Mouse (Mus musculus): ENCODE data around the gene Fam193a. TPM values are rescaled to one million over a fixed set of nuclear protein-coding genes. Genes with fewer than 3 reads are reported as not detected.

Gene Fam193a
- polyA plus RNA-seq, 1 experiment, result 23.9 TPM

- H3K4me1 ChIP-seq (ENCODE audit: control insufficient read depth, insufficient read depth, low read length), result no peaks in the 10 kb centered on the region
- no peak overlapping the region for H3K27ac ChIP-seq (ENCODE audit: control insufficient read depth, insufficient read depth, low read depth, low read length, poor library complexity)
- no peak for TF ChIP-seq POLR2A (IDR thresholded peaks at IDR 0.05; ENCODE audit: borderline replicate concordance, control insufficient read depth, low read depth, low read length)
- no peak for TF ChIP-seq CTCF (IDR thresholded peaks at IDR 0.05; ENCODE audit: control insufficient read depth, insufficient read depth, low read length)
- no peak overlapping the region for H3K4me3 ChIP-seq (replicated peaks; ENCODE audit: control insufficient read depth, low read depth, low read length)
- 82% methylated on average over 3 of the region's 3 CpGs for WGBS
Measured at GRCm38 (mm10) chr5:34480926-34481325, 111.2 kb downstream of the Fam193a start.

GRCm38 (mm10) chr5:34485731-34486130 is 116.0 kb downstream of the Fam193a start:
- Histone ChIP-seq H3K4me1 (ENCODE audit: control insufficient read depth, insufficient read depth, low read length) (no peaks in the 10 kb centered on the region), H3K4me3 (replicated peaks; ENCODE audit: control insufficient read depth, low read depth, low read length) (no peak overlapping the region), H3K27ac (ENCODE audit: control insufficient read depth, insufficient read depth, low read depth, low read length, poor library complexity) (no peak overlapping the region)
- 88% methylated on average over 15 of the region's 15 CpGs for WGBS
- TF ChIP-seq POLR2A (IDR thresholded peaks at IDR 0.05; ENCODE audit: borderline replicate concordance, control insufficient read depth, low read depth, low read length) (no peak), CTCF (IDR thresholded peaks at IDR 0.05; ENCODE audit: control insufficient read depth, insufficient read depth, low read length) (no peak)

- TF ChIP-seq CTCF (IDR thresholded peaks at IDR 0.05; ENCODE audit: control insufficient read depth, insufficient read depth, low read length) (no peak), POLR2A (IDR thresholded peaks at IDR 0.05; ENCODE audit: borderline replicate concordance, control insufficient read depth, low read depth, low read length) (no peak)
- Histone ChIP-seq H3K4me1 (ENCODE audit: control insufficient read depth, insufficient read depth, low read length) (no peaks in the 10 kb centered on the region), H3K4me3 (replicated peaks; ENCODE audit: control insufficient read depth, low read depth, low read length) (no peak overlapping the region), H3K27ac (ENCODE audit: control insufficient read depth, insufficient read depth, low read depth, low read length, poor library complexity) (no peak overlapping the region)
- 65% methylated on average over 6 of the region's 6 CpGs for WGBS
Measured at GRCm38 (mm10) chr5:34487320-34488090, 117.8 kb downstream of the Fam193a start.

GRCm38 (mm10) chr5:34488741-34489417 is 119.1 kb downstream of the Fam193a start:
- TF ChIP-seq CTCF (IDR thresholded peaks at IDR 0.05; ENCODE audit: control insufficient read depth, insufficient read depth, low read length), result no peak
- TF ChIP-seq POLR2A (IDR thresholded peaks at IDR 0.05; ENCODE audit: borderline replicate concordance, control insufficient read depth, low read depth, low read length), result no peak
- no peaks in the 10 kb centered on the region for H3K4me1 ChIP-seq (ENCODE audit: control insufficient read depth, insufficient read depth, low read length)
- H3K27ac ChIP-seq (ENCODE audit: control insufficient read depth, insufficient read depth, low read depth, low read length, poor library complexity), result no peak overlapping the region
- whole genome bisulfite sequencing, result 83% methylated on average over 6 of the region's 6 CpGs
- no peak overlapping the region for H3K4me3 ChIP-seq (replicated peaks; ENCODE audit: control insufficient read depth, low read depth, low read length)

- TF ChIP-seq POLR2A (IDR thresholded peaks at IDR 0.05; ENCODE audit: borderline replicate concordance, control insufficient read depth, low read depth, low read length) (no peak), CTCF (IDR thresholded peaks at IDR 0.05; ENCODE audit: control insufficient read depth, insufficient read depth, low read length) (no peak)
- WGBS, result 91% methylated on average over 3 of the region's 3 CpGs
Measured at GRCm38 (mm10) chr5:34489418-34489787, 119.7 kb downstream of the Fam193a start.

GRCm38 (mm10) chr5:34496745-34497144 is 127.0 kb downstream of the Fam193a start:
- Histone ChIP-seq H3K27ac (ENCODE audit: control insufficient read depth, insufficient read depth, low read depth, low read length, poor library complexity) (no peak overlapping the region), H3K4me3 (replicated peaks; ENCODE audit: control insufficient read depth, low read depth, low read length) (no peak overlapping the region), H3K4me1 (ENCODE audit: control insufficient read depth, insufficient read depth, low read length) (no peaks in the 10 kb centered on the region)
- WGBS, result 87% methylated on average over 6 of the region's 6 CpGs
- TF ChIP-seq POLR2A (IDR thresholded peaks at IDR 0.05; ENCODE audit: borderline replicate concordance, control insufficient read depth, low read depth, low read length), result no peak
- no peak for TF ChIP-seq CTCF (IDR thresholded peaks at IDR 0.05; ENCODE audit: control insufficient read depth, insufficient read depth, low read length)

More at GRCm38 (mm10) chr5:34489418-34489787, 119.7 kb downstream of the Fam193a start:
- Histone ChIP-seq H3K4me1 (ENCODE audit: control insufficient read depth, insufficient read depth, low read length) (no peaks in the 10 kb centered on the region), H3K27ac (ENCODE audit: control insufficient read depth, insufficient read depth, low read depth, low read length, poor library complexity) (no peak overlapping the region), H3K4me3 (replicated peaks; ENCODE audit: control insufficient read depth, low read depth, low read length) (no peak overlapping the region)

GRCm38 (mm10) chr5:34500886-34501285 is 131.2 kb downstream of the Fam193a start:
- H3K27ac ChIP-seq (ENCODE audit: control insufficient read depth, insufficient read depth, low read depth, low read length, poor library complexity), result no peak overlapping the region
- no peaks in the 10 kb centered on the region for H3K4me1 ChIP-seq (ENCODE audit: control insufficient read depth, insufficient read depth, low read length)
- WGBS, result 79% methylated on average over 5 of the region's 5 CpGs
- TF ChIP-seq CTCF (IDR thresholded peaks at IDR 0.05; ENCODE audit: control insufficient read depth, insufficient read depth, low read length), result no peak
- TF ChIP-seq POLR2A (IDR thresholded peaks at IDR 0.05; ENCODE audit: borderline replicate concordance, control insufficient read depth, low read depth, low read length), result no peak
- H3K4me3 ChIP-seq (replicated peaks; ENCODE audit: control insufficient read depth, low read depth, low read length), result no peak overlapping the region

- TF ChIP-seq CTCF (IDR thresholded peaks at IDR 0.05; ENCODE audit: control insufficient read depth, insufficient read depth, low read length), result no peak
- TF ChIP-seq POLR2A (IDR thresholded peaks at IDR 0.05; ENCODE audit: borderline replicate concordance, control insufficient read depth, low read depth, low read length), result no peak
- H3K4me3 ChIP-seq (replicated peaks; ENCODE audit: control insufficient read depth, low read depth, low read length), result no peak overlapping the region
- H3K27ac ChIP-seq (ENCODE audit: control insufficient read depth, insufficient read depth, low read depth, low read length, poor library complexity), result no peak overlapping the region
- no peaks in the 10 kb centered on the region for H3K4me1 ChIP-seq (ENCODE audit: control insufficient read depth, insufficient read depth, low read length)
- 79% methylated on average over 3 of the region's 3 CpGs for WGBS
Measured at GRCm38 (mm10) chr5:34501588-34501987, 131.9 kb downstream of the Fam193a start.

Measured in bone marrow, adult 2 months (tissue).